Comparison of ENCODE assay signal across 8 mouse cellular contexts in genomic region chr11:87816707-87817442, GRCm38 (mm10). TPM values are rescaled to one million over a fixed set of nuclear protein-coding genes. Genes with fewer than 3 reads are reported as not detected.
A peak's percentile ranks its signal among the peaks of the same experiment; 100 is the strongest.
DNase-seq lines count a peak whose midpoint lies in the region; ATAC-seq lines count a peak whose summit lies in the region.

No protein-coding gene starts in this region.

- H3K4me3 ChIP-seq in liver, embryonic 12.5 days: peak overlapping the region; percentile 34; the same call in 1 of the 2 replicates

- DNase-seq in urinary bladder, postnatal 14 days (ENCODE audit: low spot score): peak; percentile 35
- DNase-seq in urinary bladder, postnatal 10 days (ENCODE audit: low spot score): no peak
- peak; percentile 95 to 97 for DNase-seq in cerebellum, postnatal 10 days
- peak; percentile 13 to 42 for DNase-seq in frontal cortex, postnatal 14 days (ENCODE audit: low spot score in 2 of 2)
- DNase-seq in kidney, adult 18-20 months: peak; percentile 43
- DNase-seq in natural killer cell, adult 2 months (ENCODE audit: low spot score in 2 of 2): peak; percentile 17 to 37
- DNase-seq in yolk sac, embryonic 10.5 days (ENCODE audit: low spot score): peak; percentile 3

- 4% methylated on average over 31 of the region's 31 CpGs for WGBS in liver, embryonic 12.5 days (ENCODE audit: insufficient replicate concordance)

- no peak for ATAC-seq in liver, embryonic 12.5 days

- H3K9ac ChIP-seq in liver, embryonic 12.5 days: no peak overlapping the region

- H3K36me3 ChIP-seq in liver, embryonic 12.5 days: no peaks in the 10 kb centered on the region

- H3K9me3 ChIP-seq in liver, embryonic 12.5 days (replicated peaks): no peaks in the 10 kb centered on the region

- no peak overlapping the region for H3K27ac ChIP-seq in liver, embryonic 12.5 days

- peaks cover 35% of the 10 kb centered on the region for H3K27me3 ChIP-seq in liver, embryonic 12.5 days (replicated peaks)

- peak overlapping the region; percentile 61 for H3K4me2 ChIP-seq in liver, embryonic 12.5 days

- H3K4me1 ChIP-seq in liver, embryonic 12.5 days: peaks cover 4% of the 10 kb centered on the region; the same call in 1 of the 2 replicates

RNA-seq across cellular contexts. Expression of gene Lpo, which starts 11.2 kb away (rescaled TPM):
- polyA plus RNA-seq in liver, embryonic 12.5 days (2016; fragmentation: Nextera tagmentation; extraction: Ambion mirVana): not detected in 2 replicates

RNA-seq across cellular contexts. Expression of gene Mpo, which starts 23.5 kb away (rescaled TPM):
- 209 and 217 TPM in 2 replicates for polyA plus RNA-seq in liver, embryonic 12.5 days (2016; fragmentation: Nextera tagmentation; extraction: Ambion mirVana)

RNA-seq across cellular contexts. Expression of gene Mks1, which starts 36.1 kb away (rescaled TPM):
- 3.9 and 4.3 TPM in 2 replicates for polyA plus RNA-seq in liver, embryonic 12.5 days (2016; fragmentation: Nextera tagmentation; extraction: Ambion mirVana)

RNA-seq across cellular contexts. Expression of gene Tspoap1, which starts 56.5 kb away (rescaled TPM):
- polyA plus RNA-seq in liver, embryonic 12.5 days (2016; fragmentation: Nextera tagmentation; extraction: Ambion mirVana): 5.9 and 6.2 TPM in 2 replicates

RNA-seq across cellular contexts. Expression of gene Epx, which starts 58.5 kb away (rescaled TPM):
- polyA plus RNA-seq in liver, embryonic 12.5 days (2016; fragmentation: Nextera tagmentation; extraction: Ambion mirVana): 1.3 and 3.8 TPM in 2 replicates
